Mouse (Mus musculus) lung, postnatal 0 days (tissue): ENCODE data around the gene Vwa3b.

ENCODE experiments used
- CTCF ChIP-seq: IDR thresholded peaks from 2 replicates; pipeline ENCODE4 v1.5.1; 2016; ENCODE audit warnings: antibody characterized with exemption, mild to moderate bottlenecking
- EP300 ChIP-seq: IDR thresholded peaks from 2 replicates; pipeline ENCODE4 v1.6.1; 2016; ENCODE audit warnings: antibody characterized with exemption, mild to moderate bottlenecking, control low read depth

DNA sequence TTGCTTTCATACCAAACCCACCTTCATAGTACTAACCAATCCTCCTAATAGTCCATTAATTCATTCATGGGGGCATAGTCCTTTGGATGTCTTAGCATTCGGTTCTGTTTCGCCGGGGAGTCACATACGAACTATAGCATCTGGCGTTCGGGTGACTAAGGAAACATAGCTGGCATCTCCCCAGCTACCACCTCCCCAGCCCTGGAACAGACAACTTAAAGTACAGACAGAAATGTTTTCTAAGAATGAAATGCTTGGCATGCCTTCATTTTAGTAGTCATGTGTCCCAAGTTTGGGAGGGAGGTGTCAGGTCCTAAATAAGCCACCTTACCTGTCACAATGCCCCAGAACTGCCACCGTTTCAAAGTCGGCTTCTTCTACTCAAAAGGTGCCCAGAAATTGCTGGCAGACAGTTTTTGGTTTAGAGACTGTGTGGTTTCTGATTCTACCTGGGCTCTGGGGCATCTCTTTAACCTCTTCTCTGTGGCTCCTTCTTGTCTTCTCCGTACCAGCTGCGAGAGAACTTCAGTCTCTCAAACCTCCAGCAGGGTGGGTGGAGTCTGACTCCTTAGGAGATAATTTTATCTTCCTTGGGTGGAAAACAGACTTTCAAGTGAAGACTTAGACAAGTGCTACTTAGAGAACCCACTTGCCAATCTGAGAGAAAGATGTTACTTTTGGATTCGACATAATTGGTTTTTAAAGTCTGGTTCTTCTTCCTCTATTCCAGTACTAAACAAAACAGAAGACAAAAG lies 39.4 kb downstream of the Vwa3b start:
- TF ChIP-seq EP300 (no peak), CTCF (no peak)
